Mouse (Mus musculus): ENCODE results near the gene Gtf2ird1. TPM values are rescaled to one million over a fixed set of nuclear protein-coding genes. Genes with fewer than 3 reads are reported as not detected.
"Not testable (repeated sequence)": the region's sequence is repeated elsewhere in the genome, so short reads cannot be mapped to it uniquely, and the experiment has no call there.

Gene Gtf2ird1
- total RNA-seq, 1 experiment from 2014 or later = 14.6 TPM

- not testable (repeated sequence) for ATAC-seq (replicated peaks; ENCODE audit: low read depth, poor library complexity, severe bottlenecking)
Observed at GRCm38 (mm10) chr5:134355372-134355771, 101.1 kb downstream of the Gtf2ird1 start.

GRCm38 (mm10) chr5:134353117-134353516 is 103.4 kb downstream of the Gtf2ird1 start:
- no peak for ATAC-seq (replicated peaks; ENCODE audit: low read depth, poor library complexity, severe bottlenecking)

- ATAC-seq (replicated peaks; ENCODE audit: low read depth, poor library complexity, severe bottlenecking) = peak; percentile 55
Observed at GRCm38 (mm10) chr5:134352527-134353001, 104.0 kb downstream of the Gtf2ird1 start.

GRCm38 (mm10) chr5:134350660-134351059 is 105.9 kb downstream of the Gtf2ird1 start:
- ATAC-seq (replicated peaks; ENCODE audit: low read depth, poor library complexity, severe bottlenecking) = peak; percentile 93

GRCm38 (mm10) chr5:134347066-134347465 is 109.5 kb downstream of the Gtf2ird1 start:
- no peak for ATAC-seq (replicated peaks; ENCODE audit: low read depth, poor library complexity, severe bottlenecking)

- peak; percentile 50 for ATAC-seq (replicated peaks; ENCODE audit: low read depth, poor library complexity, severe bottlenecking)
Observed at GRCm38 (mm10) chr5:134345449-134345848, 111.1 kb downstream of the Gtf2ird1 start.

GRCm38 (mm10) chr5:134344076-134344475 is 112.4 kb downstream of the Gtf2ird1 start:
- ATAC-seq (replicated peaks; ENCODE audit: low read depth, poor library complexity, severe bottlenecking) = no peak

- not testable (repeated sequence) for ATAC-seq (replicated peaks; ENCODE audit: low read depth, poor library complexity, severe bottlenecking)
Observed at GRCm38 (mm10) chr5:134343530-134343929, 113.0 kb downstream of the Gtf2ird1 start.

GRCm38 (mm10) chr5:134342503-134343205 is 113.9 kb downstream of the Gtf2ird1 start:
- ATAC-seq (replicated peaks; ENCODE audit: low read depth, poor library complexity, severe bottlenecking) = peak; percentile 56; the same call in 1 of the 2 replicates

GRCm38 (mm10) chr5:134341721-134342120 is 114.8 kb downstream of the Gtf2ird1 start:
- no peak for ATAC-seq (replicated peaks; ENCODE audit: low read depth, poor library complexity, severe bottlenecking)

- peak; percentile 79 for ATAC-seq (replicated peaks; ENCODE audit: low read depth, poor library complexity, severe bottlenecking)
Observed at GRCm38 (mm10) chr5:134341321-134341720, 115.2 kb downstream of the Gtf2ird1 start.

GRCm38 (mm10) chr5:134340101-134340522 is 116.4 kb downstream of the Gtf2ird1 start:
- no peak for ATAC-seq (replicated peaks; ENCODE audit: low read depth, poor library complexity, severe bottlenecking)

GRCm38 (mm10) chr5:134337012-134337411 is 119.5 kb downstream of the Gtf2ird1 start:
- ATAC-seq (replicated peaks; ENCODE audit: low read depth, poor library complexity, severe bottlenecking) = not testable (repeated sequence)

GRCm38 (mm10) chr5:134332743-134333142 is 123.8 kb downstream of the Gtf2ird1 start:
- ATAC-seq (replicated peaks; ENCODE audit: low read depth, poor library complexity, severe bottlenecking) = no peak

- ATAC-seq (replicated peaks; ENCODE audit: low read depth, poor library complexity, severe bottlenecking) = no peak
Observed at GRCm38 (mm10) chr5:134330082-134330481, 126.4 kb downstream of the Gtf2ird1 start.

GRCm38 (mm10) chr5:134329311-134329710 is 127.2 kb downstream of the Gtf2ird1 start:
- no peak for ATAC-seq (replicated peaks; ENCODE audit: low read depth, poor library complexity, severe bottlenecking)

GRCm38 (mm10) chr5:134328482-134329001 is 128.0 kb downstream of the Gtf2ird1 start:
- ATAC-seq (replicated peaks; ENCODE audit: low read depth, poor library complexity, severe bottlenecking) = no peak

GRCm38 (mm10) chr5:134325856-134326566 is 130.5 kb downstream of the Gtf2ird1 start:
- peak; percentile 69 for ATAC-seq (replicated peaks; ENCODE audit: low read depth, poor library complexity, severe bottlenecking)

- ATAC-seq (replicated peaks; ENCODE audit: low read depth, poor library complexity, severe bottlenecking) = no peak
Observed at GRCm38 (mm10) chr5:134323869-134324268, 132.6 kb downstream of the Gtf2ird1 start.

- ATAC-seq (replicated peaks; ENCODE audit: low read depth, poor library complexity, severe bottlenecking) = peak; percentile 83
Observed at GRCm38 (mm10) chr5:134323311-134323710, 133.2 kb downstream of the Gtf2ird1 start.

- ATAC-seq (replicated peaks; ENCODE audit: low read depth, poor library complexity, severe bottlenecking) = no peak
Observed at GRCm38 (mm10) chr5:134322355-134322754, 134.2 kb downstream of the Gtf2ird1 start.
